Mouse (Mus musculus): Measurements from ENCODE around the gene Tbc1d10c.
A peak's percentile ranks its signal among the peaks of the same experiment; 100 is the strongest.

- peak; percentile 97 for TF ChIP-seq POLR2A (IDR thresholded peaks at IDR 0.05; ENCODE audit: low read depth, low read length)
- no peak for TF ChIP-seq CTCF (IDR thresholded peaks at IDR 0.05; ENCODE audit: extremely low read depth, insufficient read depth, insufficient read length, insufficient replicate concordance)
Observed at GRCm38 (mm10) chr19:4154437-4155222, 36.5 kb downstream of the Tbc1d10c start.
